Mouse (Mus musculus) thymus, postnatal 36 days (tissue): ENCODE measurements around the gene Rbfox1.

Experiments
- DNase-seq, 2 experiments: peaks; one replicate each; pipeline ENCODE4 v3.0.0; 2022; ENCODE audit warnings: mixed read lengths in 2 of 2

Rbfox1 gene

GRCm38 (mm10) chr16:7163688-7164087, 1278.5 kb downstream of the Rbfox1 start:
- no peak for DNase-seq

GRCm38 (mm10) chr16:7164153-7164737, 1279.1 kb downstream of the Rbfox1 start:
- no peak for DNase-seq

GRCm38 (mm10) chr16:7175960-7176359, 1290.8 kb downstream of the Rbfox1 start:
- DNase-seq, result no peak

GRCm38 (mm10) chr16:7187788-7188187, 1302.6 kb downstream of the Rbfox1 start:
- DNase-seq, result no peak

GRCm38 (mm10) chr16:7193535-7193934, 1308.4 kb downstream of the Rbfox1 start:
- no peak for DNase-seq

GRCm38 (mm10) chr16:7197953-7198352, 1312.8 kb downstream of the Rbfox1 start:
- DNase-seq, result no peak

GRCm38 (mm10) chr16:7200239-7200638, 1315.1 kb downstream of the Rbfox1 start:
- DNase-seq, result no peak

- no peak for DNase-seq
Observed at GRCm38 (mm10) chr16:7201816-7202215, 1316.7 kb downstream of the Rbfox1 start.

GRCm38 (mm10) chr16:7206116-7206900, 1321.2 kb downstream of the Rbfox1 start:
- no peak for DNase-seq

- DNase-seq, result no peak
Observed at GRCm38 (mm10) chr16:7207599-7207998, 1322.4 kb downstream of the Rbfox1 start.

- DNase-seq, result no peak
Observed at GRCm38 (mm10) chr16:7212756-7213155, 1327.6 kb downstream of the Rbfox1 start.

- no peak for DNase-seq
Observed at GRCm38 (mm10) chr16:7223265-7223664, 1338.1 kb downstream of the Rbfox1 start.

- no peak for DNase-seq
Observed at GRCm38 (mm10) chr16:7226000-7226399, 1340.8 kb downstream of the Rbfox1 start.

- no peak for DNase-seq
Observed at GRCm38 (mm10) chr16:7228246-7228645, 1343.1 kb downstream of the Rbfox1 start.

GRCm38 (mm10) chr16:7229232-7229631, 1344.1 kb downstream of the Rbfox1 start:
- DNase-seq, result no peak

GRCm38 (mm10) chr16:7241627-7242026, 1356.5 kb downstream of the Rbfox1 start:
- DNase-seq, result no peak

- no peak for DNase-seq
Observed at GRCm38 (mm10) chr16:7242501-7242900, 1357.3 kb downstream of the Rbfox1 start.

- DNase-seq, result no peak
Observed at GRCm38 (mm10) chr16:7244382-7244781, 1359.2 kb downstream of the Rbfox1 start.

- no peak for DNase-seq
Observed at GRCm38 (mm10) chr16:7251696-7252095, 1366.5 kb downstream of the Rbfox1 start.

- no peak for DNase-seq
Observed at GRCm38 (mm10) chr16:7257366-7257765, 1372.2 kb downstream of the Rbfox1 start.

- no peak for DNase-seq
Observed at GRCm38 (mm10) chr16:7263261-7263660, 1378.1 kb downstream of the Rbfox1 start.

- no peak for DNase-seq
Observed at GRCm38 (mm10) chr16:7265715-7266114, 1380.6 kb downstream of the Rbfox1 start.

GRCm38 (mm10) chr16:7275501-7275900, 1390.3 kb downstream of the Rbfox1 start:
- DNase-seq, result no peak

- DNase-seq, result no peak
Observed at GRCm38 (mm10) chr16:7275901-7276300, 1390.7 kb downstream of the Rbfox1 start.

- no peak for DNase-seq
Observed at GRCm38 (mm10) chr16:7279544-7279943, 1394.4 kb downstream of the Rbfox1 start.
